Mouse (Mus musculus): ENCODE results near the gene Platr17.
A peak's percentile ranks its signal among the peaks of the same experiment; 100 is the strongest.

DNA sequence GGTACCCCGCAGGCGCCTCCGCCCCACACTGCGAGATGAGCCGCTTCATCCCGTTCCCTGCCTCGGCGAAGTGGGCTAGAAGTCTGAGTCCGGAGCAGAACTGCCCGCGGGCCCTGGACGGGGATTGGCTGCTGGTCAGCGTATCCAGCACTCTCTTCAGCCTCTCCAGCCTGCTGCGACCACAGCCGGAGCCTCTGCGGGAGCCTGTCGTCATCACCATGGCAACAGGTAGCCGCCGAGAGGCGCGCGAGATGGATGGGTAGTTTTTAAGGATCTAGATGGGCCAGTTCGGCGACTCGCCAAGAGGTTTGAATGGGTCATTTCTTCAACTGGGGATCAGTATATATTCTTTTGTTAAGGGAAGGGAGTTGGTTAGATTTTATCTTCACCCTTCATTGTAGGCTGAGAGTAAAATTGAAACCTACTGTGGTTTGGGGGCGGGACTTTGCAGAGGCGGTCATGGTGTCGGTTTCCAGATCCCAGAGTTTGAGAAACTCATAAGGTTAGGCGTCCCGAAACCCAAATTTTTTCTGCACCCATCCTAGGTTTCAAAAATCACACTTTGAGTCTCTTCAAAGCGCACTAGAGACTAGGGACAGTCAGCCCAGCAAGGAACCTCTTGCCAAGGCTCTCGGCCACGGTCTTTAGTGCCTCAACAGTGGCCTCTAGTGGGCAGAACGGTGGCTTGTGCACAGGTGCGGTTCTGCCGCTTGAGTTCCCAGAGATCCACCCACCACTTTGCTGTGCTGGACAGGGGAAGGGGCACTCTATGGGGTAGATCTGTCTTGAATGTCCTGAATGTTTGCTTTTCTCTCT is 15.6 kb downstream of the Platr17 start:
- no peak for TF ChIP-seq TAL1 (conservative IDR thresholded peaks at IDR 0.05; ENCODE audit: low read depth, low read length)
- no peak for TF ChIP-seq GATA2 (IDR thresholded peaks at IDR 0.05; ENCODE audit: borderline replicate concordance, low read depth, low read length)
- TF ChIP-seq CTCF (IDR thresholded peaks at IDR 0.05; ENCODE audit: low read depth, low read length), result peak; percentile 79
